Mouse (Mus musculus) hindlimb bud, embryonic 11.5 days (tissue): ENCODE results near the gene Emc10.

ENCODE experiments used
- DNase-seq: peaks from one replicate; pipeline ENCODE4 v3.0.0-alpha.2; 2012; ENCODE audit warnings: low read depth, low spot score; ENCODE audit errors: extremely low spot score

Emc10 gene

GRCm38 (mm10) chr7:44495992-44496770 is at the start of gene Emc10, which contains the start of gene Fam71e1:
Gene Emc10, minus strand, starts transcription at chr7:44496529.
Gene Fam71e1, plus strand, starts transcription at chr7:44496581.
- DNase-seq: peak; percentile 100

GRCm38 (mm10) chr7:44543071-44543470 is 46.7 kb upstream of the Emc10 start:
- no peak for DNase-seq

- DNase-seq: no peak
Measured at GRCm38 (mm10) chr7:44542555-44542954, 46.2 kb upstream of the Emc10 start.

GRCm38 (mm10) chr7:44538756-44539624 is 42.7 kb upstream of the Emc10 start:
- no peak for DNase-seq

GRCm38 (mm10) chr7:44537496-44537895 is 41.2 kb upstream of the Emc10 start:
- no peak for DNase-seq

- no peak for DNase-seq
Measured at GRCm38 (mm10) chr7:44537009-44537408, 40.7 kb upstream of the Emc10 start.

GRCm38 (mm10) chr7:44536590-44536968 is 40.2 kb upstream of the Emc10 start:
- no peak for DNase-seq

GRCm38 (mm10) chr7:44535657-44536589 is 39.6 kb upstream of the Emc10 start:
- no peak for DNase-seq

- DNase-seq: no peak
Measured at GRCm38 (mm10) chr7:44534656-44535441, 38.5 kb upstream of the Emc10 start.

GRCm38 (mm10) chr7:44534242-44534641 is 37.9 kb upstream of the Emc10 start:
- no peak for DNase-seq

- no peak for DNase-seq
Measured at GRCm38 (mm10) chr7:44533746-44534045, 37.4 kb upstream of the Emc10 start.

- no peak for DNase-seq
Measured at GRCm38 (mm10) chr7:44532918-44533745, 36.8 kb upstream of the Emc10 start.

GRCm38 (mm10) chr7:44531946-44532732 is 35.8 kb upstream of the Emc10 start, which contains the start of gene Spib:
Gene Spib, minus strand, starts transcription at chr7:44532071.
- no peak for DNase-seq

GRCm38 (mm10) chr7:44531207-44531606 is 34.9 kb upstream of the Emc10 start:
- no peak for DNase-seq

GRCm38 (mm10) chr7:44530507-44530906 is 34.2 kb upstream of the Emc10 start:
- no peak for DNase-seq

- DNase-seq: no peak
Measured at GRCm38 (mm10) chr7:44529518-44529917, 33.2 kb upstream of the Emc10 start.

GRCm38 (mm10) chr7:44527483-44528398 is 31.4 kb upstream of the Emc10 start:
- DNase-seq: no peak
